Mouse (Mus musculus): ENCODE results near the gene Kcnq5. TPM values are rescaled to one million over a fixed set of nuclear protein-coding genes. Genes with fewer than 3 reads are reported as not detected.

The Kcnq5 gene
- 10 to 100 TPM; 47.7 to 61.2 TPM for total RNA-seq (2021)
- long read RNA-seq, partial matches to known transcripts = 4 of 17 reads
- long read RNA-seq, other reads (novel, unspliced or antisense) = 13 of 17 reads

DNA sequence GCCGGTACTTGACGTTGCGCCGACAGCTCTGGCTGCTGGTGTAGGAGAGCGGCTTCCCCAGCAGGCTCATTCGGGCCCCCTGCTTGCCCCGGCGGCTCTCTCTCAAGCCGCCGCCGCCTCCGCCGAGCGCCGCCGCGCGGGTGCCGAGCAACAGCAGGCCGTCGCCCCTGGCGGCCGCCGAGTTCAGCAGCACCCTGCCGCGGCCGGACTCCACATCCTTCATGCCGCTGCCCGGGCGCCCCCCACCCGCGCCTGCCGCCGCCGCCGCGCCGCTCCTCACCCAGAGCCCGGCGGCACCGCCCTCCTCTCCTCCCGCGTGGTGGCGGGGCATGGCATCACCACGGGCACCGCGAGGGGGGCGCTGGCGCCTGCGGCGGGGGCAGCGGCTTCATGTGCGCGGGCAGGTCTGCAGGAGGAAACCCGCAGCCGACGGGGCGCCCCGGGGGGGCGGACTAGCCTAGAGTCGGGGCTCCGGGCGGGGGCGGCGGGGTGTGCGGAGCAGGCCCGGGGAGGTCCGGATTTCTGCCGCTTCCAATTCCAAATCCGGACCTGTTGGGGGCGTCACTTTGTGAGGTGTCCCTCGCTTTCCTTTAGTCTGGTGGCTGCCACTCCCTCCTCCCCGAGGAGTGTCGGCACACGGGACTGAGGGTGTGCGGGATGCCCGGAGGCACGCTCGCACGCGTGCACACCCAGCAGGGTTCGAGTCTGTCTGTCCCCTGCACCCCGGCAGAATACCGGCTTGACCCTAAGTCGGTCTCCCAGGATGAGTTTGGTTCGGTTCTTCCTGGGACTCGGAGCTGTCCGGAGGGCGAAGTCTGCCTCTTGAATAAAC is at the start of gene Kcnq5:
TSS of gene Kcnq5 (minus strand) at position 692 of the 832 bp plus-strand sequence.
- DNase-seq (ENCODE audit: low spot score in 2 of 2) = peak; percentile 42 to 52

DNA sequence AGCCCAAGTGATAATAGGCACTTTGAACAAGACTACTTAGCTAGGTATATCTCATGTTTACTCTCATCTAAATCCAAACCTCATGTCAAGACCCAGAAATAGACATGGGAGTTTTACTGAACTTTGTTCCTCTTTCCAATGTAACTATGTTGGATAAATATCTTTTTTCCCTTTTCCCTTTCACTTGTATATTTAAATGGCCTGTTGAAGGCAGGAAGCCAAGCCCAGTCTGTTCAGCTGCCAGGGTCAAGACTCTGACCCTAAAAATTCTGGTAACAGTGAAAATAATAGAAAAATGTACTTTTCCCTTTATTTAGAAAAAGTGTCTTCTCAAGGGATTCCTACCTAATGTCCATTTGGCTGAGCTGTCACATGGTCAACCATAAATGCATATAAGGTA is 18.0 kb upstream of the Kcnq5 start:
- DNase-seq (ENCODE audit: low spot score in 2 of 2) = no peak

DNA sequence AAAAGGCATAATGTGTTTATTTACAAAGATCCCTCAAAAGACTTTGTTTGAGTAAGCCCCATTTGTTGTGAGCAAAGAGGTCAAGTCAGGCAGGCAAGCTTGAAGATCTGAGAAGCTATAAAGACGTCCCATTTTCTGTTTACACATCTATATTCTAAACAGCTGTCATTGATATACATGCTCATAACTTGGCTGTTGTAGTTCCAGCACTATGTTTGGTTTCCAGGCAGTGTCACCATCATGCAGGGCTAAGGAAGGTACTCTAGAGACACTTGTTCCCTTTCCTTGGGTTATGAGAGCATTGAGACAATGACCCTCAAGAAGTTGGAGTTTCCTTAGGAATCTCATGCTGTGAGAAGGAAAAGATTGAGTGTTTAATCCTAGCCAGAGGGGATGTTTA is 17.6 kb upstream of the Kcnq5 start:
- no peak for DNase-seq (ENCODE audit: low spot score in 2 of 2)

DNA sequence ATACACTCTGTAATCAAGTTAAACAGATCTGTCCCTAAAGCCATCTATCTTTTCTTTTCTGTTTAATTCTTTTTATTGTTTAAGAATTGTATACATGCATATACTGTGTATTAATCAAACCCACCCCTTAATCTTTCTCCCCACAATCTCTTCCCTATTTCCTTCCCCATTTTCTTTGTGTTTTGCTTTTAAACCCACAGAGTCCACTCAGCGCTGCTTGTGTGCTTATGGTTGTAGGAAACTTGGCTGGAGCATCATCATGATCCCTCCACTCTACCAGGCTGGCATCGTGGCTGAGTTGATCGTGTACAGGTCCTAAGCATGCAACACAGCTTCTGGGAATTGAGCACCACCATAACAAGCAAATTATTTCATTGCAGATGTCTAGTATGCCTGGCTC is 12.3 kb upstream of the Kcnq5 start:
- no peak for DNase-seq (ENCODE audit: low spot score in 2 of 2)

DNA sequence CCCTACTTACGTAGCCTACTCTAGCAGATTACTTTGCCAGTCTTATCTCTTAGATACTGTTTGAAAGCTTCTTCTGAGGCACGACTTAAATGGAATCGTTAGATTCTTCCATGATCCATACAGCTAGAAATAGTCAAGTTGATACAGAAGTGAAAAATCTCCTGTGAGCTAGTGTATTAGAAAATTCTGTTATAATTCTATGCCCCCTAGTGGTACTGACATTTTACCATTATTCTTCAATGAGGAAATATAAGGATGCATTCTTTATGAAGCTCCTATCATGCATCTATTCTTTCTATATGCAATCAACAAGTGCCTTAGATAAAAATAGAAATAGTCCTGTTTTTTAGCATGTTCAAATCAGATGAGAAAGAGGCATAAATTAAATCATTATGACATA is 5.4 kb upstream of the Kcnq5 start:
- DNase-seq (ENCODE audit: low spot score in 2 of 2) = peak in 1 of 2 experiments; percentile 21

DNA sequence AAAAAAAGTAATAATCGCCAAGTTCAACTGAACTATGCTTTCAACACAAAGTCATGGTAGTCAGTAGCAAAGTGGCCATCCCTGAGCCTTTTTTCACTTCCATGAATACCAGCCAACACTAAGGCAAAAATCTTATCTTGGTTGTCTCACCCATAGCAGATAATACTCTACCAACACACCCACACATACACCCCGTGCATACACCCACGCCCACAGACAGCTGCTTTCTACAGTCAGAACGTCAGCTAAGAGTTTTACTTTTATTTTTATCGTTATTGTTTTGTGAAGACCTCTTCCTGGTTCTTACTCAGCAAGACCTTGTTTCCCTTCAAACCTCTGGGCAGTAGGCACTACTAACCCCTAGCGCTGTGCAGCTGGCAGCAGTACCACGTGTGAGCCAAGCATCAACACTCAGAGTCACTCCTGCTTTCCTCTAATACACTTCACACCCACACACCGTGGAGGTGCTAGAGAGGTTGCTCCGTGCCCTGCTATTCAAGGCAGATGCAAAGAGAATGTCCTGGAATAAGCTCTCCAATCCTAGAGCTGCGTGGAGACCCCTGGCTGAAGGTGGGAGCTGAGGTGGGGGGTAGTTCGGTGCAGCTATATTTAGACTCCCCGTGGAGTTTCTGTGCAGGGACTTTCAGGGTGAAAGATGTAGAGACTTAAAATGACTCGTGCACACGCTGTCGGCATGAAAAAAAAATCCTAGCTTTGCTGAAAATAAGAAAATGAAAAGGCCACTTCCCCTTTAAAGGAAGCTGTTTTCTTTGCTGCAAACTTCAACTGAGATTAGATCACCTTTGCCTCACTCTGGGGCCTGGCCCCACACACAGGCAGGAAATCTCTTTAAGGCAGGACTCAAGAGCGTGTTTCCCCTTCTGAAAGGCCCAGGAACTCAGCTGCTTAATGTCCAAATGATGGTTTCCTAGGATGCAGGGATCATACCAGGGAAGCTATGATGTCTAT is 1.4 kb upstream of the Kcnq5 start:
- DNase-seq (ENCODE audit: low spot score in 2 of 2) = peak in 1 of 2 experiments; percentile 45

DNA sequence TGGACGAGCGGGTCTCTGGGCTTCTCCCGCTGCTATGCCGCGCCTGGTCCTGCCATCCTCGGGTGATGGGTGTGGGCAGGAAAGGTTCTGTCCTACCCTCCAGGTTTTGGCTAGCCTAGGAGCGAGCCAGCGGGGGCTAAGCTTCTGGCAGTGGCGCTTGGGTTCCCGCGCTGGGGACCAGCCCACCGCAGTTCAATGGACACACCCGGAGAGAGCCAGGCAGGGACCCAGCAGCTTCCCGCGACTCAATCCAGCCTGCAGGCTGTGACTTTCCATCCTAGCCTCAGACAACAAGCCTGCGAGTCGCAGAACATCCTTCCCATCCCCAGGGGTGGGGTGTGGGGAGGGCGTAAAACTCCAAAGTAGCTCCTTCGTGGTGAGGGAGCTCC is 335 bp upstream of the Kcnq5 start:
- DNase-seq (ENCODE audit: low spot score in 2 of 2) = peak in 1 of 2 experiments; percentile 31

DNA sequence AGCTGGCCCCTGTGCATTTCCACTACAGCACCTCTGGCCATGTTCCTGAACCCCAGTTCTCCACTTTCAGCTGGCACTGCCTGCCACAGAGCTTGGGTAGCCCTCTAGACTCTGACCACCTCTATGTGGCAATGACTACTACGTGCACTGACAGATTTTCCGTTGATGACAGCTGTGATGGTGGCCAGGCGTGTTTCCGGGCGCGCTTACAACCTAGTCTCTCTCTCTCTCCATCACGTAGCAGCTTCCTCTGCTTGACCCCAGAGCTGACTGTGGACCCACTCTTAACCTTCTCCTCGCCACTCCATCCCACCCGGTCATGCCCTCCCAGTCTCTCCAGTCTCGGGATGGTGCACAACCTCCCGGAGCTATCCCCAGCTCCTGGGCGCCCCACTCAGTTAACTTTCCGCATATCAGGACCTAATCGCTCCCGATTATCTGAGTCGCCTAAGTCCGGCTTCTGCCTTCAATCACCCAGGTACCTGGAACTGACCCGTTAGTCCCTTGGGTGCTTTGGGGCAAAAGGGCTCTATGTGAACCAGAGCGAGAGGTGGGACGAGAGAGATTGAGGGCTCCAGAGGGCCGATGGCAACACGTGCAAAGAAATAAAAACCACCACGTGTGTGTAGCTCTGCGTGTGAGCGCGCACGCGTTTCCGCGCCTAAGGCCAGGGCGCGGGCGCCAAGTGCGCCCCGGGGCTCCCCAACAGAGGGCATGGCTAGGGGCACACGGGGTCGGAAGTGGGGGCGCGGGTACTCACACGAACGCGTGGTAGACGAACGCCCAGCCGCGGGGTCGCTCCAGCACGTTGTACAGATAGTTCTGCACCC is 1.1 kb downstream of the Kcnq5 start:
- DNase-seq (ENCODE audit: low spot score in 2 of 2) = peak; percentile 16 to 51

DNA sequence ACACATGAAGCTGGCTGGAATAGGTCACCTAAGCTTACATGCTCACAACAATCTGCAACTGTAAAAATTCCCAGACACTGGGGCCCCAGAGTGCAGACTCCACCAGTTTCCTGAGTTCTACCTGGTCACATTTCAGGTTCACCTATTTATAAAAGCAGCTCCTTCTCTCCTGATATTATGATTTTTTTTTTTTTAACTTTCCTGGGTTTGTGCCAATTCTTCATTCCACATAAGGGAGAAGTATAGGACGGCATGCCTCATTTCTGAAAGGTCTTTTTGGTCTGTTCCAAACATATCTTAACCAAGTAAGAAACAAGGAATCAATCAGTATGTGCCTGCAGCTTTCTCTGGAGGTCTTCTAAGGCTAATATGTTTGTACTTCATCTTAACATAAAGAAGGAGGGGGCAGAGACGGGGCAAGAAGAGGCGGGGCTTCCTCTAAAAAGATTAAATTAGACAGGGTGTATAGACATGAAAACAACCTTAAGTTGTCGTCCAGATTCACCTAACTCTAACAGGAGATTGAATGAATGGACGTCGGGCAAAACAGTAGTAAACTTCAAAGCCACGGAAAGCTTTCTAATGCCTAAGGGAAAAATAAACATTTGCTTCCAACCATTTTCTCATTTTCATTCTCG is 2.0 kb downstream of the Kcnq5 start:
- DNase-seq (ENCODE audit: low spot score in 2 of 2) = peak in 1 of 2 experiments; percentile 9

DNA sequence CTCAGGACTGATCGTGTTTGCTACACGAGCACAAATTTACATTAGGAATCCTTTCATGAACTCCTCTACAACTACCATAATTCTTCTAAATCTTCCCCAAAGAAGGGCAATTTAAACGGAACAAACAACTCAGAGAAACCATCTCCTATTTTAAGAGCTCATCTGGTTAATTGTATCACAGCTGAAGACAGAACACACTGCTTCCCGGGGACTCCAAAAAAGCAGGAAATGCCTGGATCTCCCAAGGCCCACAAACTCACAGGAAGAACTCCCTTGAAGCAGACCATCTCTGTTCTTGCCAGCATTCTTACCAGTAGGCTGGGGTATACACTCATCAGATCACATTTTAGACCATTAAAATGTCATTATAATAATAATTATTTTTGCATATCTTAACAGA is 3.7 kb downstream of the Kcnq5 start:
- peak in 1 of 2 experiments; percentile 22 for DNase-seq (ENCODE audit: low spot score in 2 of 2)

DNA sequence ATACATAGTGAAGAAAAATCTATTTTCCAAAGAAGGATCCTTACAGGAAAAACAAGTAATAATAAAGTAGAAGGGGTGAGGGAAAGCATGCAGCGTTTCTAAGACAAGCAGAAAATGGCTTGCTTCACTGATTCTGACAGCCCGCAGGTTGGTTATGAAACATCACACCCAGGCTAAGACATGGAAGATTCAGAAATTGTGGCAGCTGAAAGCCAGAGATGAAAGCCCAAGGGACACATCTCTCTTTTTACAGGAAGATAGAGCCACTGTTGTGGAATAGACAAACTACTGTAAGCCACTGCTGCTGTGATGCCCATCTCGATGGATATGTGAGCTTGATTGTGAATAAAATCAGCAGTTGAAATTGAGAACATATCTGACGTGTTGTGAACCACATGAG is 20.9 kb downstream of the Kcnq5 start:
- DNase-seq (ENCODE audit: low spot score in 2 of 2) = no peak

DNA sequence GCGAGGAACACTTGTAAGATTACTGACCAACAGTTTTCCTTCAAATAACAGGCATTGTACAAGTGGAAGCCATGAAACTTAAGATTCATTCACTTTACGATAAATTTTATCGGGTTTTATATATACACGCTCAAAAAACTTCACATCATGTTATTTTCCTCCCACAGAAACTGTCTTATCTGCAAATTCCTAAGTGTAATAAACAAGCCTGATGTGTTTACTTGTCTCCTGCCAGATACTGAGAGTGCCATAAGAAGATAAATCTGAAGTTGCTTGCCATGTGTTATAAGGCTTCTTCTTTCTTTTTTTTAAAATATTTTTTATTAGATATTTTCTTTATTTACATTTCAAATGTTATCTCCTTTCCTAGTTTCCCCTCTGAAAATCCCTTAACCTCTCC is 34.6 kb downstream of the Kcnq5 start:
- no peak for DNase-seq (ENCODE audit: low spot score in 2 of 2)

DNA sequence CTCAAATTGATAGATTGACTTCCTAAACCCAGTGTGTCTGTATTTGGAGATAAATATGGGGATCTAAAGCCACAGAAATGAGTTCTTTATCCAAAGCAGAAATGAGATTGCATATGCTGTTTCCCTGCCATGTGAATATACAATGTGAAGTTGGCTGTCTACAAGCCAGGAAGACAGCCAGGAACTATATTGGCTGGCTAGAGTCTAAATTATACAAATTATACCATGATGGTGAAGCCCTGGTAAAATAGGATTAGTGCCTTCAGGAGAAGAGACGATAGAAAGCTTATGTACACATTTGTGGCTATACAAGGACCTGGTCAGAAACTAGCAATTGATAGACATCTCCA is 38.5 kb downstream of the Kcnq5 start:
- DNase-seq (ENCODE audit: low spot score in 2 of 2) = no peak

DNA sequence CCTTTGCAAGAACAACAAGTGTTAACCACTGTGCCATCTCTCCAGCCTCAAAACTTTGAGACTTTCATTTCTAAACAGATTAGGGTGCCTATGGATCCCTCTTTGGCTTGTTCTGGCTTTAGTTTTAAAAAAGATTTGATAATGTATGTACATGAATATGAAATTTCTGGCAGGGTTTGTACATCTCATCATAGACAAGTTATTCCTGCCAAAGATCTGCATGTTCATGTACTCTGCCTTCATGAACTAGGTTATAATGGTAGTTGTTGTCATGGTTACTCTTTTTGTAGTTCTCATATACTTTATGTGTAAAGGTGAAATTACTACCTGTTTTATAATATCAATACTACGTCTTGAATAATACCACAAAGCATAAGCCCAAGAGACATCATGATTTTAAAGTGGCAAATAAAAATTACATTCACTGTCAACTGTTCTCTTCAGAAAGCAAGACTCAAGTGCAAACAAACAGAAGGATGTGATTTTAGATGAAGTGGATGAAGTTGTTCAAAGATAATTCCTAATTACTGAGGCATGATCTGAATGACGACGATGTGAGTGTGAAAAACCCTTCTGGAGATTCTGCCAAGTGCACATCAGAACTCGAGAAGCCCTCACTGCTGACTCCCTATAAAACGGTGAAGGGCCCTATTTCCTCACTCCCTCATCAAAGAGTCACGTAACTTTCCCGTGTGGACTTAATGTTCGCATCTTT is 39.0 kb downstream of the Kcnq5 start:
- no peak for DNase-seq (ENCODE audit: low spot score in 2 of 2)

DNA sequence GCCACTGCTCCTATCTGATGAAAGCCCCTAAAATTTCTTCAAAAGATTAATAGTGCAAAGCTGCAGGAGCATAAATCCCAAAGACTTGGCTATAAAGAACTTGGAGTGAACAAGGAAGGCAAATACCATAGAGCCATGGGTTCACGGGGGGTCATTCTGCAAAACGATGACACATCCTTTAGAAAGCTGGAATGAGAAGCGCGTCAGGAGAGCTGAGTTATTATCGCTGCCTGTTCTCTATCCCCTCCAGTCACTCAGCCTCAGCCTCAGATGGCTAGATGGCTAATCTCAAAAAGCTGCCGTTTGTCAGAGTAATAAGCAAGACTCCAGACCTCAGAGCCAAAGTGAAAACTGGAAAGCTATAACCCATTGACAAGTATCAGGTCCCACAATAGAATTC is 42.5 kb downstream of the Kcnq5 start:
- no peak for DNase-seq (ENCODE audit: low spot score in 2 of 2)

DNA sequence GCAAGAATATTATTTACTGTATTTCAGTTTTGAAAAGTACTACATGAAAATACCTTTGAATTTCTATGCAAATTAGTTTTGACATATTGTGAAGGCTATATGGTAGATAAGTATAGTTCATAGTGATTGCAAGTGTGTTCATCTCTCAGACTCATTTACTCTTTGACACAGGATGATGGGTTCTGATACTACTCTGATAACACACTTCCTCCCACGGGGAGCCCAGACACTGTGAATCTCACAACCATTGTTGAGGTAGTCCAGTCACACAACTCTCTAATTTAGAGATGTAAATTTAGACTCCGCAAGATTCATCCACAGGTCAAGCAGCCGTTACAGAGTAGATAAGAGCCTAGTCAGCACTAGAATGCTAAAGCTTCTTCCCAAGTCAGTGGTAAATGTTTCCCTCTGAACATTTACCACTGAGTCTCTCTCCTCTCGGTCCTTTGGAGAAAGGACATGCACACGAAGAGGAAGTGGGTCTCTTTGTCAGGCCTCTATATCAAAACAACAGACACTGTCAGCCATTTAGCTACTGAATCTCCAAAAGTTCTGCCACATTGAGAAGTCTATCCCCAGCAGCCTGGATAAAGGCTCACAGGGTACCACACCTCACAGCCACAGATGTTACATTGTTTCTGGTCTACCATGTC is 65.5 kb downstream of the Kcnq5 start:
- DNase-seq (ENCODE audit: low spot score in 2 of 2) = no peak

DNA sequence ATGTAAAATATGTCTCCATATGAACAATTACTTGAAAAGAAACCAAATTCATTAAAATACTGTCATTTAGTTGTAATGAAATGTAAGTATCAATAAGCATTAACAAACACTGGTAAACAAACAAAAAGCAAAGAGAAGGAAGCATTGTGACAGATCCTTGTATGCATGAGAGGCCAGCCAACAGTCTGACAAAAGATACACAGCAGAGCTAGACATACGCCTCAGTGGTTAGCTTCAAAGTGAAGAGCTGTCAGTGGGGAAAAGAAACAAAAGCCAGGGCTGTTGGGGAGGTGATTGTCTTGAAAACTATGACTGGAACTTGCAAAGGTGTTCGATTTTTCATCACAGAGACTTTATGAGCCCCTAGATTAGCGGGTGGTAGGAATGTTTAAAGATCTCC is 78.0 kb downstream of the Kcnq5 start:
- no peak for DNase-seq (ENCODE audit: low spot score in 2 of 2)

DNA sequence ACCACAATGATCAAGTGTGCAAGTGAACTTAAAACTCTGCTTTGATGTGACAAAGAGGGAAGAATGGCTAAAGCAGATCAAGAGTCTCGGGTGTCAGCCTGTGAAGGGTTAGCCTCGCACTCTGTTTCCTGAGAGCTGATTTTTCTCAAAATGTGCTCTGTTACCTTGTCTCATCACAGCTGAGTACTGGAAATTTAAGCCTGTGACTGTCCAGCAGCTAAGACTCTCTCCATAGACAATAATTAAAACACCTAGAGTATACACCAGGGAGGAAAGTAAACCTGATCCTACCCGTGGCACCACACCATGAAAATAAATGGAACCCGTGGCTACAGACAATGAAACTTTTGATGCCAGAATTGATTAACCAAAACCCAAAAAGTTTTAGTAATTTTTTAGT is 90.9 kb downstream of the Kcnq5 start:
- DNase-seq (ENCODE audit: low spot score in 2 of 2) = no peak

DNA sequence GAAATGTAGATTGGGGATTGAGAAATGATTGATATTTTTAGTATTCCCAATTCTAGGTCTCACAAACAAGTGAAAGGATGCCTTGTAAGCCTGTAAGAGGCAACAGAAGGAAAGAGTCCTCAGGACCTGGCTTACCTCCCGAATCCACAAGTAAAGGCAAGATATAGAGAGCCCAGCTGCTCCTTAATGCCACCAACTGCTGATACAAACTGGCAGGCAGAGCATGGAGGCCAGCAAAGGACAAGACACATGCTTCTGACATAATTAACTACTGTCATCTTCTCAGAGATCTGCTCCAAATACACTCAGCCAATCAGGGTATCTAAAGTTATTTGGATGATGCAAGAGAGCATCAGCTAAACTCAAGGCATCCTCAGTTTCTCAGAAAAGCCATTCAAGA is 93.3 kb downstream of the Kcnq5 start:
- peak; percentile 31 to 68 for DNase-seq (ENCODE audit: low spot score in 2 of 2)
